Mouse (Mus musculus) retina, postnatal 7 days (tissue): Measurements from ENCODE around the gene Slc2a5.
A peak's percentile ranks its signal among the peaks of the same experiment; 100 is the strongest.

Experiments used
- DNase-seq: peaks from one replicate; pipeline ENCODE4 v3.0.0-alpha.2; 2012; ENCODE audit warnings: low read depth, low spot score

Gene Slc2a5

GRCm38 (mm10) chr4:150139090-150139489 is 20.0 kb downstream of the Slc2a5 start:
- no peak for DNase-seq

DNA sequence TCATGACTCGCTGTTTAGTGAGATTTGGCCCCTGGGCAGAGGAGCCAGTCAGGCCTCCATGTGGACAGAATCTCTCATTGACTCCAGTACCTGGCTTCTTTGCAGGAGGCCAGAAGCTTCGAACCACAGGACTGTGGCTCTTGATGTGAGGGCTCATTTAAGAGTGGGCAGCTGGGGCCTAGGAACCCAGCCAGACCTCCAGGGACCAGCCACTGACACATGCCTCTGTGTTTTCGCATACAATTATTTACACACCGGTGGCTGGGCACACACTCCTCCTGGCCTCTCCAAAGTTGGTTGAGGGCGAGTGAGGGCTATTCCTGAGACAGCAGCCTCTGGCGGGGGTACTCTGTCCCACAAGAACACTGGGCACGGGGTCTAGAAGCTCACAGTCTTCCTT is 21.3 kb downstream of the Slc2a5 start:
- no peak for DNase-seq

DNA sequence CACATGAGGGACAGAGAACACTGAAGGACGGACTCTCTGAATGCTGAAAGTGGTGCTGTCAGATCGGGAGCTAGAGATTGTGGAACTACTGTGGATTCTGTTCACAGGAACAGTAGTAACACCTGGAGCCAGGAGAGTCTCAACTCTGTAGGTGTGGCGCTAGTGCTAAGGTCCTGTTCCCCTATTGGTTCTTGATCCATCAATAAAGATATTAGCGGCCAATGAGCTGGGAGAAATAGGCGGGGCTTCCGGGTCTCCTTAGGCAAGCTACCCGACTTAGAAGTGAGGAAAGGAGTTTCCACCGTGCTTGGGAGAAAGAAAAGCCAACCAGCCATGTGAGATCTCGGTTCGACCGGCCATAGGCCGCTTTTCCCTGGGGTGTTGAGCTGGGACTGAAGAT is 25.2 kb downstream of the Slc2a5 start:
- DNase-seq: no peak

- DNase-seq: no peak
Observed at GRCm38 (mm10) chr4:150146286-150146685, 27.2 kb downstream of the Slc2a5 start.

DNA sequence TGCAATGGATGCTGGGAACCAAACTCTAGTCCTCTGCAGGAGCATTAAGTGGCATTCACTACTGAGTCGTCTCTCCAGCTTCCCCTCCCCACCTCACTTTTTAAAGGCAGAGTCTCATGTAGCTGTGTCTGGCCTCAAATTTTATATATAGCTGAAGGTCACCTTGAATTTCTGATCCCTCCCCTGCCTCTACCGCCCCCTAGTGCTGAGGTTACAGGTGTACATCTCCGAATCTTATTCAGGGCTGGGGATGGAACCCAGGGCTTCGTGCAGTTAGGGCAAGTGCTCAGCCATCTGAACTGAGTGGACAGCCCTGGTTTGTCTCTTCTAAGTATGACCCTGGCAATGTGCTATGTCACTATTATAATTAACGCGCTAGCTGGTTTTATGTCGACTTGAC is 32.0 kb downstream of the Slc2a5 start:
- DNase-seq: no peak

- no peak for DNase-seq
Observed at GRCm38 (mm10) chr4:150152483-150152882, 33.4 kb downstream of the Slc2a5 start.

DNA sequence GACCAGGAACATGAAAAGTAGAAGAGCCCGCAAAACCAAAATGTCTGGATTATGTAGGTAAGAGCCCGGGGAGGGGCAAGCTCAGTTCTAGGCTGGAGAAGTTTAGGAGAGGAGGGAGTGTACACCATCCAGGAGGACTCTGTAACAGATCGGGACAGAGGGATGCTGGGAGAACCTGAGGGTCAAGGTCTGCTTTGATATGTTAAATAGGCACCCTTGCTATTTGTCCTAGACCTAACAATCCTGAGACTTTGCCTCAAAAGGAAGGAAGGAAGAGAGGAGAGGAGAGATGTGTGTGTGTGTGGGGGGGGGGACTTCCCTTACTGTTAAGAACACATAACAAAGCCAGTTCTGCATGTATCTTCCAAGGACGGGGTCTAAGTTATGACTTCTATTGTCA is 36.2 kb downstream of the Slc2a5 start:
- DNase-seq: no peak

GRCm38 (mm10) chr4:150155731-150156130 is 36.6 kb downstream of the Slc2a5 start:
- no peak for DNase-seq

DNA sequence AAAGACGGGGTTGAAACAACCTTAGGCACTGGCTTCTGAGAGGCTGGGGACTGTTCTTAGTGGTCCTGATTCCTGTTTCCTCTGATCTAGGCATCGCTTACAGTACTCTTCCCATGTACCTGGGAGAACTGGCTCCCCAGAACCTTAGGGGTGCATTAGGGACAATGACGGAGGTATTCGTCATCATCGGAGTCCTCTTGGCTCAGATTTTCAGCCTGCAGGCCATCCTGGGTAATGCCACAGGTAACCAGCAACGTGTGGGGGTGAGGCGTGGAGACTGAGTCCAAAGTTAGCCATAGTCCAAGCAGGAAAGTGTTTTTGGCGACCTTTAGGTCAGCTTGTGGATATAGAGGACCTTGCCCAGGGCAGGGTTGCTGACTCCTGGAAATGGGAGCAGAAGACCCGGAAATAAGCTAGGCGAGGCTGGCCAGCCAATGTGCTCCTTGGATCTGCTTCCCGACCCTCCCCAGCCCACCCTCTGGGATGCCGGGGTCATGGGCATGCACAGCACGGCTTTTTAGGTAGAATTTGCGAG is 38.3 kb downstream of the Slc2a5 start:
- DNase-seq: no peak

DNA sequence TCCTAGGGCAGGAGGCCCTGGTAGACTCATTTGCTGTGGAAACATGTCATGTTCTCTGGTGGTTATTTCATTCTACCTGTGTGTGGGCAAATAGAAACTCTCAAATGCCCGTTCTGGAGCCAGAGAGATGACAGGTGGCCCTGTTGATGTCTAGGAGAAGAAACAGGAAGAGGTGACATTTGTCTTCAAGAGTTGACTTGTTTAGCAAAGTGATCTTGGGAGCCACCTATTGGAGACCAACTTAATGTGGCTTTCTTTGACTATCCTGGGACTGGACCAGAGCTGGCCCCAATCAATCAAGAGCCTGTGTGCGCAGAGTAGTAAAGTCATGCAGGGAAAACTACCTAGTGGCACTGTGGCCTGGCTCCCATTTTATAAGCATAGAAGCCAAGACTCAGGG is 40.4 kb downstream of the Slc2a5 start:
- DNase-seq: no peak

GRCm38 (mm10) chr4:150162561-150163169 is 43.6 kb downstream of the Slc2a5 start:
- DNase-seq: no peak

GRCm38 (mm10) chr4:150164875-150165274 is 45.8 kb downstream of the Slc2a5 start:
- DNase-seq: no peak

GRCm38 (mm10) chr4:150168406-150168805 is 49.3 kb downstream of the Slc2a5 start:
- DNase-seq: no peak

DNA sequence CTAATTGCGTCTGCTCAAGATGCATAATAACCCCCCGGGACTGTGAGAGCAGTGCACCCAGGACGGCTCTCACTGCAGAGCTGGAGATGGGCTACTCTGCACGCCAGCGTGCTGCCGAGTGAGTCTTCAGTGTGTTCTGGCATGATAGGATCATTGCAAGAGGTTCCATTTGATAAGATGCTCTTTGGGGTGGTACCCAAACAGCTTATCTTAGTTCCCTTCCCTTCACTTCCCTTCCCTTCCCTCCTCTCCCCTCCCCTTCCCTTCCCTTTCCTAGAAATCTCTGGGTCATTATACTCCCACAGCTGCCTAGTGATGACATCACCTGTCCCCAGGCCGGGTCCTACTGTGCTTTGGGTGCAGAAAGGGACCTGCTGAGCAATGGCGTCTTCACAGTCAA is 53.0 kb downstream of the Slc2a5 start:
- DNase-seq: no peak

DNA sequence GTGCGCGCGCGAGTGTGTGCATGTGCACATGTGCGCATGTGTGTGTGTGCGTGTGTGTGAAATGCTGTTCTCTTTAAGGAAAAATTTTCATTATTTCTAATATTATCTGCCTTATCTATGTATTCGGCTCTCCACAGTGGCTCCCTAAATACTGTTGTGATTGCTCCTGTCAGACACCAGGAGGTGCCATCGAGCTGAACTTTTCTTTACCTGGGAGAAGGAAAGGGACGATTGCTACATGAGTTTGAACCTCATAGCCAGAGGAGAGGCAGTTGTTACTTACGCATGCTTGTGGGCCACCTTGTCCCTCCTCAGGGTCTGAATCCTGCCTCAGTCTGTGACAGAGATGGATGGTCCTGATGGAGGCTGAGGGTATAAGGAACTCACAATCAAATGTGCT is 54.2 kb downstream of the Slc2a5 start:
- DNase-seq: peak; percentile 35

GRCm38 (mm10) chr4:150174027-150174426 is 54.9 kb downstream of the Slc2a5 start:
- DNase-seq: no peak

DNA sequence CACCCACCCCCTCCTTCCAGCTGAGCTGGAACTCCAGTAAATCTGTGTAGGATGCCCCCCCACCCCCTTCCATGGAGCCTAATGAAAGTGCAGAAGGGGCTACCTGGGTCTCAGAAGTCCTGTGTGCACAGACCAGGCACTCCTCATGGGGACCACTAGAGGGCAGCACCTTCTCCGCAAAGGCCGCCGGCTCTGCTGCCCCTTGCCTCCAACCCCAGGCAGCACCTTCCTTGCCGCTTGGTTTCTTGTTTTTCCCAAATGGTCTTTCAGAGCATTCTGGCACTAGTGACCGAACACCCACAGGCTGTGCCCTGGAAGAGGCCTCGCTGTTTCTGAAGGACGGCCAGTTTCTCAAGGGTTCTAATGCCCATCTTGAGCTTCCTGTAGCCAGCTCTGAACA is 57.5 kb downstream of the Slc2a5 start:
- peak; percentile 36 for DNase-seq

DNA sequence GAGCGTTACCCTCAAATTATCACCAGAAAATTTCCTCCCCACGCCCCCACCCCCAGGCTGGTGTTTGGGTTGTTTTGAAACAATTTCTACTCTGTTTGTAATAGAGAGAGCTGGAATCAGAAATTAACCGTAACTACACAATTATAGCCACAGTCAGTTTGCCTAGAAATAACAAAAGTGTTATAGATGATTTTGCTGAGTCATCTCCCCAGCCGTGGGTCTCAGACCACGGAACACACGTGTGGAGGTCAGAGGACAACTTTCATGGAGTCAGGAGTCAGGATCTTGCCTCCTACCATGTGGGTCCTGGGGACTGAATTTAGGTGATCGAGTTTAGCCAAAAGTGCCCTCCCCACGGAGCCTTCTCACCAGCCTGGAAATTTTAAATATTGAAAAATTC is 58.0 kb downstream of the Slc2a5 start:
- DNase-seq: no peak

DNA sequence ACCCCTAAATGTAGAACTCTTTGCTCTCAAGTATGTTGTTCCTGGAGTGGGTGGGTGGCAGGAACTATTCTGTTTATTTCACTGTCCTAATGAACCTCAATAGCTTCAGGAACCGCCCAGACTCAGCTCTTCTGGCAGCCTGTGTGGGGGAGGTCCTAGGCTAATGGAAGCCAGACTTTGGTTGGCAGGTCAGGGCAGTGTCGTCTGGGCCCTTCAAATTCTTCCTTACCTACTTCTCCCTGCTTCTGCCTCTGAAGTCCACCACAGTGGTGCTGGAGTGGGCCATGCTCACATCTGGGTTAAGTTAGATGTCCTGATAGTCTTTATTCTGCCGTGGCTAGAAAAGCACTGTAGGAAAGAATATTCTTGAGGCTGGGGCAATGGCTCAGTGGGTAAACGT is 59.0 kb downstream of the Slc2a5 start:
- no peak for DNase-seq

DNA sequence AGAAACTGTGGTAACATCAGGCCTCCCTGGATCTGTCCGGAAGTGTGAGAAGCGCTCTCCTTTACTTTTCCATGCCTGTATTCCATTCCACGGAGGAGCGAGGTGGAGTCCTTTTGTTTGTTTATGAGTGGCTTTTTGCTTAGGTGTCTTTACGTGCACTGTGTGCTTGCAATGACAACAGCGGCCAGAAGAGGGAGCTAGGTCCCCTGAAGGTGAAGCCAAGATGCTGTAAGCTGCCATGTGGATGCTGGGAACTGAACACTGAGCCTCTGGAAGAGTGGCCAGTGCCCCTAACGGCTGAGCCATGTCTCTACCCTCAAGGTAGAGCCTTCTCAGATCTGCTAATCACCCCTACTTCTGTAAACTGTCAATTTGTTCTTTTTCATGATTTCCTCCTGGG is 62.2 kb downstream of the Slc2a5 start:
- no peak for DNase-seq

DNA sequence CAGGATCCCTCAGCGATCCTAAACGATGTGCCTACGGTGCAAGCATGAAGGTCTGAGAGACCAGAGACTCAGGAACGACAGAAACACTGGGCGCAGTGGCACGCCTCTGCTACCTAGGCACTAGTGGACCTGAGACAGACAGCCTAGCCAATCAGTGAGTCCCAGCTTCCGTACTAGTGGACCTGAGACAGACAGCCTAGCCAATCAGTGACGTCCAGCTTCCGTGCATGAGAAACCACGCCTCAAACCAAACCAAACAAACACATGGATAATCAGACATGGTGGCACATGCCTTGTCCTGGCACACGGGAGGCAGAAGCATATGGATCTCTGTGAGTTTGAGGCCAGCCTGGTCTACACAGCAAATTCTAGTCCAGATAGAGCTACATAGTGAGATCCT is 69.2 kb downstream of the Slc2a5 start:
- DNase-seq: no peak

DNA sequence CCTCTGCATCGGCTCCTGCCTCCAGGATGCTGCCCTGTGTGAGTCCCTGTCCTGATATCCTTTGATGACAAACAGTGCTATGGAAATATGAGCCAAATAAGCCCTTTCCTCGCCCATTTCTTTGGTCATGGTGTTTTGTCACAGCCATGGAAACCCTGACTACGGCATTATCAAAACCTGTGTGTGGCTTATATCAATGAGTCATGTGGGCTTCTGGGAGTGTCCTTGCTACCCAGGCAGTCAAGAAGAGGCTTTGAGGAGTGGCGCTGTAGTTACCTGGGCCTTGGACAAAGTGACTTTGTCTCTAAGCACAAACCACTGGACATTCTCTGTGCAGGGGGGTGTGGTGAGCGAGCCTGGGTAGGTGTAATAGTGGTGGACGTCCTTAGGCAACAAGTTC is 73.1 kb downstream of the Slc2a5 start:
- DNase-seq: no peak
